Mouse (Mus musculus): ENCODE data around the gene Htr2b. TPM values are rescaled to one million over a fixed set of nuclear protein-coding genes. Genes with fewer than 3 reads are reported as not detected.

Htr2b gene
- total RNA-seq (2021), result under 1 TPM; 0.21 to 0.27 TPM
- long read RNA-seq, experiment 1, partial matches to known transcripts, result 0 of 1 reads
- long read RNA-seq, experiment 1, other reads (novel, unspliced or antisense), result 1 of 1 reads
- long read RNA-seq, experiment 2, result 0 reads

DNA sequence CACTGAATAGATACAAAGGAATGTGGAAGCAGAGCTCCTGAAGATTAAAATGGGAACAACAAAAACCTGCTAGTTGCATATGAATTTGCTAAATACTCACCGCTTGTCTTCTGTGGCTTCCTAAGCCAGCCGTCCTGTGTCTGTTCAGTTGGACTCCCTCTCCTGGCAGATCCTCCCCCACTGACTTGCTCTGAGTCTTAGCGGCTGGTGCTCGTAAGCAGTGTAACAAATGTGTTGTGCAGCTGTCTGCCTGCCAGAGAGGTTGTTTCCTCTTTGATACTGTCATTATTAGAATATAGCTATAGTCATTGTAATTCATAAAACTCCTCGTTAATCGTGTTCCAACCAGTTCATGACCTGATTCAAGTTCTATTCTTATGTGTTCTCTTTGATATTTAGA is at the start of gene Htr2b:
Htr2b (minus strand) TSS at position 192 of the 400 bp plus-strand sequence.
- peak; percentile 29 for DNase-seq

DNA sequence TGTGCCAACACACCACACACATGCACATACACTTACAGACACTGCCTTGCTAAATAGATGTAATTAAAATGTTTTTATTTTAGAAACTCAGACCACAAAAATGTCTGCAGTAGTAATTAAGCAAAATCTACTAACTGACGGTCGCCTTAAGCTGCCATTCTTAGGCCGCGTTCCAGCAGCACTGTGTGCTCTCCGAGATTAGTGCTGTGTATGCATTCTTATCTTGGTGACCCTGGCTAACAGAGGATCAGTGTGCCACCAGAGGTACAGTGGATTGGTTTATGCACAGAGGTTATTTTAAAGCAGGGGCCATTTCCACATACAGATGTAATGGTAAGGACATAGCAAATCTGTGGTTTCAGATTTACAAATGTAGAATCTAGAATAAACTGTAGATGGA is 49.3 kb upstream of the Htr2b start:
- no peak for DNase-seq

DNA sequence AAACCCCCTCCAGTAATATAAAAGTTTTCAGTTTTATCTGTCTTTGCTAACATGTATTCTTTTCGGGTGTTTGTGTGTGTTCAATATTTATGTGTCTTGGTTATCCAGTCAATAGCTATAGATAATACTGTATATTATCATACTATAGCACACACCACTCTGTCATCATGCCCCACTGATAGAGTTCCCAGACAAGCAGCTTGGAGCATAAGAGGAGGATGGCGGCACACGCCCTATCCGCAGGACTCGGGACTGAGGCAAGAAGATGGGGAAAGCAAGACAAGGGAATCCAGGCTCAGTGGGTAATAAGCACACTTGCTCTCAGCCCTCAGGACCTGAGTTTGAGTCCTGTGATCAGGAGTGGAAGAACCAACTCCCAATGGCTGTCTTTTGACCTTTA is 48.7 kb upstream of the Htr2b start:
- DNase-seq, result no peak

DNA sequence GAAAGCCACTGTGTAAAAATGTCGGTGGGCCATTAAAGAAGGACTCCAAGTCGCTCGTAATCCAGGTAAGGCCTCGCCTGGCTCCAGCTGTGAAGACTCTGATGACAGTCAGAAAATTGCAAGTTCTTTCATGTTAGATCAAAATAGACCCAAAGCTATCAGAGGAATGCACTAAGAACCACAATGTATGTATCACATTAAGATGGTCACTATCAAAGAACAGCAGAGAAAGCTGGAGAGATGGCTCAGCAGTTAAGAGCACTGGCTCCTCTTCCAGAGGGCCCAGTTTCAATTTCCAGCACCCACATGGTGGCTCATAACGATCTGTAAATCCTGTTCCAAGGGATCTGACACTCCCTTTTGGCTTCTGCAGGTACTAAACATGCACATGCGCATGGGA is 48.3 kb upstream of the Htr2b start:
- no peak for DNase-seq

DNA sequence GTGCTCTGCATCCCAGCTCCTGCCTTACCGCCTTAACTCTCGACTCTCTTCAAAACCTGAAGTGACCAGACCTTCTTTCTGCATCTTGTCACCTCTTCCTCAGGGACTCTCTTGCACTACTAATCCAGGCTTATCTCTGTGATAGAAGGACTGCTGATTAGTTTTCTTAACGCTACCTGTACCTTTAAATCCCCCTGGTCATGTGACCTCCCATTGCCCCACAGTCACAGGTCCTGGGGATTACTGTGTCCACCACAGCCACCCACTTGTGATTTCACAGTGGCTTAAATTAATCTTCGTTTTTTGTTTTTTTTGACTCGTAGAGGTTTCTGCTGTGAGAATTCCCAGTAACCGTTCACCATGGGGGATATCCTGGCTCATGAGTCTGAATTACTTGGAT is 44.8 kb upstream of the Htr2b start:
- DNase-seq, result no peak

DNA sequence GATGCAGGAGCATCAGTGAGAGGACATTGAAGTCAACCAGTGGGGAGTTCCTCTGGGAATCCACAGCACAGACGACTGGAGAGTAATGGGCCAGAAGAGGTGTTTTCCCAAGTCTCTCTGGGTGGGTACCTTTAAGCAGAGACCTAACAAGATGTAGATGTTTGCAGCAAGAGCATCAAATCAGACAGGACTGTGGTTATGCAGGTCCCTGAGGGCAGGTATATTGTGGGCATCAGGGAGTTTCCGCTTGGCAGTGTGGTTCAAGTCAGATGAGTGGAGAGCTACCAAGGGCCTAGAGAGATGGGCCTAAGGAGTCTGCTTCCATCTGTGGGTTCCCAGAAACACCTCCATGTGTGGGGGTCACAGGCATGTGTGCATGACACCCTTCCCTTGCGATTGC is 44.3 kb upstream of the Htr2b start:
- DNase-seq, result no peak

DNA sequence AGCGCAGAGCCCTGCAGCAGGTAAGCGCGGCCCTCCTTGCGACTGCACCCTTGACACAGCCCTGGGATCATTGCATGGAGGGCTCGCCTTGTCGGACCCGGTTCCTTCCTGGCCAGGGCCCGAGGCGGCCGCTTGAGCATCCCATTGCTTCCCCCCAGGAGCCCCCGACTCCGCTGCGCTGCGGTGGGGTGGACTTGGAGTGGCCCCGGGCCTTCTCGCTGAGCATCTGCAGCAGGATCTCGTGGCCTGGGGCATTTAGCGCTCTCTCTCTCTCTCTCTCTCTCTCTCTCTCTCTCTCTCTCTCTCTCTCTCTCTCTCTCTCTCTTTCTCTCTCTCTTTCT is 43.0 kb upstream of the Htr2b start:
- no peak for DNase-seq

DNA sequence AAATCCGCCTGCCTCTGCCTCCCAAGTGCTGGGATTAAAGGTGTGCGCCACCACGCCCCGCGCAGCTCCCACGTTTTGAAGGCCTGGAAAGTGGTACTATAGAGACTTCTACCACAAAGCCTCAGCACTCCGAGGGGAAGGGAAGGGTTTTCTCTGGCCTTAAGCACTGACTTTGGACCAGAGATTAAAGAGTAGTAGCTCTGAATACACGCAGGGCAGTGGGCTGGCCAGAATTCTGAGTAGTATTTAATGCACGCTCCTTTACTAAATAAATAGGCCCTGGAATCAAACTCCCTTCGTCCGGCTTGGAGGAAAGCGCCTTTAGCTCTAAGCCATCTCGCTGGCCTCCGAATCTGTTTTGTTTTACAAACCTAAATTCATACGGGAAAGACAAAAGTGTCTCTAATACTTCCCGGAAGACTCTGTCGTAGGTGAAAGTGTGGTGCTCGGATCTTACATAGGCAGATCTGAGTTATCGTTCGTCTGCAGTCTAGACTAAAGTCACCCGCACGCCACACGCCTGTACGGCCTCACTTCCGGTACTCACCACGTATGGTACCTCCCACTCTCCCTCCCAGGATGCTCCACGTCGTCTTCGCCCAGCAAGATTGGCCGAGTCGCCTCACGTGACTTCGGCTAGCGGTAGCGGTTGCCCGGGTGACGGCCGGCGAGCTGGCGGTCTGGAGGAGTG is 42.5 kb upstream of the Htr2b start, which contains the start of gene Armc9:
Armc9 (plus strand) TSS at position 648 of the 691 bp plus-strand sequence.
- peak; percentile 97 for DNase-seq

DNA sequence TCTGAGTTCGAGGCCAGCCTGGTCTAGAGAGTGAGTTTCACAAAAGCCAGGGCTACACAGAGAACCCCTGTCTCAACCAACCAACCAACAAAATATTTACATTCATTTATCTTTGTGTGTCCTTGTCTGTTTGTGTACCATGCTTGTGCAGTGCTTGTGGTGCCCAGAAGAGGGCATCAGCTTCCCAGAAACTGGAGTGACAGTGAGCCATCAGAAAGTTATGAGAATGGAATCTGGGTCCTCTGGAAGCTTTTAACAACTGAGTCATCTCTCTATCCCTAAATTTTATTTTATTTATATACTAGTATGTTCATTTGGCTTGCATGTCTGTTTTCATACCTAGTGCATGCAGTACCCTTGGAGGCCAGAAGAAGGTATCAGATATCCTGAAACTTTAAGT is 40.8 kb upstream of the Htr2b start:
- no peak for DNase-seq

DNA sequence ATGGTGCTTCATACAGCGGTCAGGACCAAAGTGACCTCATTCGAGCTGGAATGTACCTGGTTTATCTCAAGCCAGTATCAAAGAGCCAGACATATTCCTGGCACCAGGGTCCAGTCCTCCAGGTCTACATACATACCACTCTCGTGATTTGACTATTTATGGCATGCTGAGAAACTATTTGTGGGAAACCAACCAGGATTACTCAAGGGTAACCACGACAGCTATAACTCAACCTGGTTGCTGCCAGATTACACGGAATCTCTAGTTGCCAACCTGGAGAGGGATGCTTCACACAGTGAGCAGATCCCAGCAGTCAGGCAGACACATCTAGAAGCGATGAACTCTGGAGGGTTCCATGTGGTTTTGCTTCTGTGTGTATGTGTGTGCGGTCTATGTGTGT is 39.6 kb upstream of the Htr2b start:
- no peak for DNase-seq

DNA sequence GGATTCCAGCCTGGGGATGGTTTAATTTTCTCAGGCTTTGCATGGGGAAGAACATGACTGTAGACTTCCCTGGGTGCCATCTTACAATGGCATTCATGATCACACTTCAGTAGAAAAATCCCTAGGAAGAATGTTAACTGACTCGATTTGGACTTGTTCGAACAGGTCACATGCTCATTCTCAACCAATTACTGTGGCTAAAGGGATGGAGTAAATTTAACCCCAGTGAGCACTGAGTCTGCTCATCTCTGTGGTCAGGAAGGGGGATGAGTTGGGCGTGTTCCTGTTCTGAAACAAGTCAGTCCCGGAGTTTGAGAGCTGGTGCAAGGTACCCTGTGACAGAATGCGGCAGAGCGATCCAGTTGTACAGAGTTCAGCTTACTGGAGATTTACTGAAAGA is 39.2 kb upstream of the Htr2b start:
- DNase-seq, result no peak

DNA sequence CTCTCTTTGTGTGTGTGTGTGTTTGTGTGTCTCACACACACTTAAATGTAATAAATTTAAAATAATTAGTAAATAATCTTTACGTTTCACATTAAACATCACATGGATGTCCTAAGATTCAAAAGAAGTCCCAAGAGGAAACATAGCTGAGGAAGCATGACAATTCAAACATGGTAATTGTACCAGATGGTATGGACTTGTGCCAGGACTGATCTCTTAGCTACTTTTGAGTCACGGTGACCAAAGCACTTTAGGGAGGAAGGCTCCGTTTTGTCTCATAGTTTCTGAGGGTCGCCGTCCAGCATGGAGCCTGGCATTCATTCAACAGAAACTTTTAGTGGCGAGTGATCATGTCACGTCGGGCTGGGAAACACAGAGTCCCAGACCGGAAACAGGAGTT is 36.4 kb upstream of the Htr2b start:
- no peak for DNase-seq

DNA sequence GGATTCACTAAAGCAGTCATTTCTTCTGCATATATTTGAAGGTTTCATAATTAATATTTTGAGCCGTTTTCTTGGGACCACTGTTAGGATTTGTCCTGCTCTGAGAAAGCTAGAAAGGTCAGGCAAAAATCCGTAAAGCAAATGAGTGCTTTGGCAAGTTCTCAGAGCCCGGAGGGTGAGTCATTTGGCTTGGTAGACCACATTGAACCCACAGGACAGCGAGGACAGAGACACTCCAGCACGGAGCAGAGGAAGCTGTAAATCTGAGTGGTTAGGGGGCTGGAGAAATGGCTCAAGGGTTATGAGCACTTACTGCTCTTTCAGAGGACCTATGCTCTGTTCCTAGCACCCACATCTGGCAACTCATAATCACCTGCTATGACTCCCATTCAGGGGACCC is 35.8 kb upstream of the Htr2b start:
- DNase-seq, result peak; percentile 56

DNA sequence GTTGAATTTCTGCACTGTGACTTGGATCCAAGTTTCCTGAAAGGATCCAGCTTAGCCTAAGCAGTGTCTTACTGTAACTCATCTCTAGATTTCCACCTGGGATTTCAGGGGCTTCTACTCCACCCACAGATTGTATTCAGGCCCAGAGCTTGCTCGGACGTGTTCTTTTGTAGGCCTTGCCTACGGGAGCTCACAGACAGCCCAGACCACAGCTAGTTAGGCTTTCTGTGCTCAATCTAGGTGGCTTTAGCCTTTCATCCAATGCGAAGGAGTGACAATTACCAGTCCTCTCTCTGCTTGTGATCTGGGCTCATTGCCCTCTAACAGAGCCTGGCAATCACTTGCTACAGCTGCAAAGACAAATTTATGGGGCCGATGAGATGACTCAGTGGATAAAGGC is 34.5 kb upstream of the Htr2b start:
- no peak for DNase-seq

DNA sequence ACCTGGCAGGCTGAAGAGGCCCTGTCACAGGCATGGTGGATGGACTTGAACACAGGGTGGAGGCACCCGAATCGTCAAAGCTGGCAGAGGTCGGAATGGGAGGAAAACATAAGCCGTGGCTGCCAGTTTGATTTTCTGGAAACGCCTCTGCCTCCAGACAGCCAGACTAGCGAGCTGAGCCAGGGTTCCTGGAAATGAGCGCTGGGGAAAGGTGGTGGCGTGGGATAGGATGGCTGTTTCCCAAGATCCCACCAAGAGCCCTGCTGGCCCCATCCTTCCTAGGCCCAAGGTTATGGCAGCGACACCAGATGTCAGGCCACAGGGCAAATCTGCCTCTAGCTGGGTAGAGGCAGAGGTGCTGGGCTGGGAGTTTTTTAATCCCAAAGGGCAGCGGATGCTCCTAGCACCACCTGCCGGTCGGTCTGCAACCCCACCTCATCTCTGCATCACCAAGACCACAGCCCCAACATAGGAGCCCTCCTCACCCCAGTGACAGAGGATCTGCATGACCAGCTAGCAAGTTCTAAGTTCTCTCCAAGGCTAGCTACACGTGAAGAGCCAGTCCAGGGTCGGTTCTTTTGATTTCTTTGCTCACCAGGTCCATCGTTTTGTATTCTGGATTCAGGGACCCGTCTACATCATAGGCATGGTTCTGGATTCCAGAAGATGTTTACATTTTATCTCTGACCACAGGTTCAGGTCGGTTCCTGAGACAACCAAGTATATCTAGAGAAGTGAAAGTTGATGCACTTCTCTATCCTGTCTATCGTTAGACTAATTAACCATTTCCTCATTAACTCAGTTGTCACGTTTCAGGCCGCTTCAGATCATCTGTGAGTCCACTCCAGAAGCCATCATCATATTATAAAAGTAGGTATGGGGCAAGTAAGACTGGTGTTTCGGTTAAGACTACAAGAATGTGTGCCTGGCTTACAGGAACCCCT is 32.5 kb upstream of the Htr2b start:
- DNase-seq, result no peak

DNA sequence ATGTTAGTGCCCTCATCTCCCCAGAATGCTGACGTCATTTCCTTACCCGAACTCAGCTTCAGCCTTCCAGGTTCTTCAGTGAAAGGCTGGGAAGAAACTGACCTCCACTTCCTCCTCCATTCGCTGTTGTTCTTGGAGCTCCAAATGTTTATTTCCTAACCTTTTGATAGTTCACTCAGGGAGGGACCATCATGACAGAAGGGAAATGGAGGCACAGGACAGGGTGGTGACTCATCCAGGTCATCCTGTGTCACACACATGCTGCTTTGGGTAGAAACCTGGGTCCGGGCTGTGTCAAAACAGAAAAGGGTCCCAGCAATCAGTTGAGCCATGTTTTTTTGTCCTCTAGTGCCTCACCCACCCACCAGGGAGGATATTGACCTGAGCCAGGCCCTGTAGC is 31.4 kb upstream of the Htr2b start:
- DNase-seq, result no peak

DNA sequence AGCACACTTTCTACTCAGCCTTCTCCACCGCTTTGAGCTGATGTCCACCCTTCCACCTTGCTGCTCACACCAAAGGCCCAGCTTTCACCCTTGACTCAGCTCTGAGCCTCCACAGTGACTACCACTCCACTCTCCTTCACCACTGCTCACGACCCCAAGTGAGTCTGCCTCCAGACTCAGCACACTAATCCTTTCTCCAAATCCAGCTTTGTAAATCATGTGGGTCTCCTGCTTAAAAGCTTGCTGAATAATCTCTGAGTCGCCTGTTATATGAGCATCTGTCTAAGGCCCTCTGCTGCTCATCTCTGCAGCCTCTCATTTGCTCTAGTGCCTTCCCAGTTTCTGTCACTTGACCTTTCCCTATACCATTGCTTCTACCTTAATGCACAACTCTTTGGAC is 29.3 kb upstream of the Htr2b start:
- DNase-seq, result no peak

DNA sequence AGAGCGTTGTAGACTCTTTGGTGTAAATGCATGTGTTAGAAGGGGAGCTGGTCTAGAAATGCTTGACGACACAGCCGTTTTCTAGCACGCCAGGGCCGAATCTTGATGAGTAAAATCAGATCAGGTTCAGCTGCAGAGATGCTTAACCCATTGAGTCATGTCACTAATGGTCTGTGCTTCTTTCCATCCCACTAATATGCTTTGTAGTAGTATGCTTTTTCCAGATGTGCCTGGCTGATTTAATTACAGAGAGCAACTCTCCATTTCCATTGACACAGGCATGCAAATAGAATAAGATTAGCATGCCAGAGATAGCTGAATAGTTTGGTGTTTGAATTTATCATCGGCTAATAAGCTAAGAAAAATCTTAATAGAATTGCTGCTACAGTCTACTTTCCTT is 23.5 kb upstream of the Htr2b start:
- no peak for DNase-seq

DNA sequence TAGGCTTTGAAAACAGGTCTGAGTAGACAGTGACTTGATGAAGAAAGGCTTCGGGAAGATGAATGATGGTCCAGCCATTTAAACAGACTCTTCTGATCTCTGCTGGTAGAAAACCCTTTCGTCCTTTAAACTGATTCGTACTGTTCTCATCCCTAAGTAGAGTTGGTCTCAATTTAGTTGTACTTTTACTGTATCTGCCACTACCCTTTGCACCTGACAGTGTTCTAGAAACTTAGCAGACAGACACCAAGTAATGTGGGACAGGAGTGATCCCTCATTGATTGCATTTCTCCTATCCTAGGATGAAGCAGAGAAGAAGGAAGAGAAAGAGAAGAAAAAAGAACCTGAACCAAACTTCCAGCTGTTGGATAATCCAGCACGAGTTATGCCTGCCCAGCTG is 21.6 kb upstream of the Htr2b start, which contains the start of gene Gm21972:
Gm21972 (plus strand) TSS at position 301 of the 400 bp plus-strand sequence.
- no peak for DNase-seq

DNA sequence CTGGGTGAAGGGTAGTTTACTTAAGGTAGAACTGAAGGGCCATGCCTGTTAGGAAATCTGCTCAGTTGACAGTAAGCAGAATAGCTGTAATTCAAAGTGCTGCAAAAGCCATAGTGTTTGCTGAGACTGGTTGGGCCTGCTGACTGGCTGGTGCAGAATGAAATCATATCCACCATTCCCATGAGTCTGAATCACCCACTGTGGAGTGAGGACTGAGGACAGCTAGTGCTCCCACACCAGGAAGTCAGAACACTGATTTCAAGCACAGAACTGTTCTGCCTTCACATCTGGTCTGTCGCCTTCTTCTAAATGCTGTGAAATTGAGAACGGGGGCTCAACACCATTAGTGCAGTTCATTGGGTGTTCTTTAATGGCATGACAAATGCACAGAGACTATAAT is 14.3 kb upstream of the Htr2b start:
- no peak for DNase-seq

DNA sequence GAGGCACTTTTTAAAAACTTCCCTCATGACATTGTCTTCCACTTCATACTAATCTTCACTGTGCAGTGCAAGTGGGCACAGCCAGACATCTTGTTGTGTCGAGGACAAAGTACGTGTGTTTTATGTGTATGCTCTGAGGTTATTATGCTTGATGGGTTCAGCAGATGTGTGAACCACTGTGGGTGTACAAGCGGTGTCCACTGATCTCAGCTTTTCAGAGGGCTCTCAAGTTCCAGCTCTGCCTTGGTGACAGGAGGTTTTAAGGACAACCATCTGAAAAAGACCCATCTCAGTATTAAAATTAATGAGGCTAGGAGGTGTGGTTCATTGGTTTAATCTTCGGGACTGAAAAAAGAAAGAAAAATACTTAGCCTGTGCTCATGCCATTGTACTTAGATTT is 7.8 kb upstream of the Htr2b start:
- DNase-seq, result no peak

DNA sequence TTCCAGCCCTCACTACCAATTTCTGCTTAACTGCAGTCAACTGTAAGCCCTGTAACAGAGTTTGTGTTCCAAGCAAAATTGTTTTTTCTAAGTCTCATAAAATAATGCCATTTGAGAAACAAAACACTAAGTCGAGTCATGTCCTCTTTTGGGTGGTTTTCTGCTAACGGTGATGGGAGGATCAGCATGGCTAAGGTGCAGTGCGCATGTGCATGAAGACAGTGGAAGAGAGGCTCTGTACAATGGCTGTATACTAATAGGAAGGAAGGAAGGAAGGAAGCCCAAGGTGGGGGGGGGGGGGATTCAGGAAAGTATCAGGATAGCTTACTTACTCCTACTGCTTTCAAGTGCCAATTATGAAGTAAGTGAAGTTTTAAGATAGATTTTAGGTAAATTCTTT is 2.4 kb upstream of the Htr2b start:
- DNase-seq, result no peak

DNA sequence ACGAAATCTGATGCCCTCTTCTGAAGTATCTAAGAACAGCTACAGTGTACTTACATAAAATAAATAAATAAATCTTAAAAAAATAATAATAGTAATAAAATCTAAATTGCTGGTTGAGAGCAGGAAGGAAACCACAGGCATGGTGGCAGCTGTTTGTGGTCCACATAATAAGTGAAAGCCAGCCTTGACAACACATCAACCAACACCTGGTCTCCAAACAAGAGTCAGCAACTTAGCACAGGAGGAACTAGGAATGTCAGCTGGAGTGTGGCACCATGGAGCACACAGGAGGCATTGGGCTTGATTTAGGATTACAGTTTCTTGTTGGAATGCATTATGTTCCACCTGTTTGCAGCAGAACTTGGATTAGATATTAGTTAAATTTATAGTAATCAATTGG is 6.7 kb downstream of the Htr2b start:
- no peak for DNase-seq

DNA sequence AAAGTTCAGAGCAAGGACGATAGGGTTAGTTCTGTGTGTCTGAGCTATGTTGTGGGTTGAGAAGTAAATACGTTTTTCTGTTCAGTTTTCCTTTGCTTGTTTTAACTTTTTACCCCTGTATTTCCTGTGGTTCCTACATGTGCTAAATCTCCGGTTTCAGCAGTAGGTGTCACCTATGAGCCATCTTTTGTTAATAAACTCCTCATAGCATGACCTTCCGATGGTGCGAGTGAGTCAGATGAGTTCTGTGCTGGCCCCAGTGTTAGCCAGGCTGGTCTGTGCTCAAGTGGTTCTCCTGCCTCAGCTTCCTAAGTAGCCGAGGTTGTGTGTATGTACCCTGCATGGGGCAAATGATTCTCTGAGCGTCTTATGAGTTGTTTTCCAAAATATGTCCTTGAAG is 17.4 kb downstream of the Htr2b start:
- DNase-seq, result peak; percentile 9

Data from adrenal gland, postnatal 10 days (tissue).